Mouse (Mus musculus) right cerebral cortex, adult 2 months (tissue): Measurements from ENCODE around the gene Mrgpra9.
"Not testable (repeated sequence)": the region's sequence is repeated elsewhere in the genome, so short reads cannot be mapped to it uniquely, and the experiment has no call there.

Experiments
- DNase-seq, 2 experiments: peaks; one replicate each; pipeline ENCODE4 v3.0.0; 2021 to 2022; ENCODE audit warnings: low spot score in 2 of 2

Gene Mrgpra9

DNA sequence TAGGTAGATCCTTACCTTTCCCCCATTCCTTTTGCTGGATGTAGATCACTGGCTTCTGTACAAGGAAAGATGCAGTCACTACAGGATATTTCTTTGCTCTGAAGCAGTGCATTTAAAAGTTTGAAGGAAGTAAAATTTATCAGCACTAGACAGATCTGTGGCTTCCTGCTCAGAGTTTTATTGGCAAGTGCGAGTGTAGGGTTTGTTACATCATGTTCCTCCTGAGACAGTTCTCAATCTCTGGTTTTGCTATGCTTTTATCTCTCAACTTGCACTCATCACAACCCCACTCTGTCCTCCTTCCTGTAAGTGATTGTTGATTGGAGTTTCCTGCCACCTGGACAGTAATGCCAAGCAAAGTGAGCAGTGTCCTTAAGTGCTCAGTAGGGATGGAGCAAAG is at the start of gene Mrgpra9:
Gene Mrgpra9 (minus strand): TSS at position 79 of the 400 bp plus-strand sequence.
- no peak for DNase-seq

DNA sequence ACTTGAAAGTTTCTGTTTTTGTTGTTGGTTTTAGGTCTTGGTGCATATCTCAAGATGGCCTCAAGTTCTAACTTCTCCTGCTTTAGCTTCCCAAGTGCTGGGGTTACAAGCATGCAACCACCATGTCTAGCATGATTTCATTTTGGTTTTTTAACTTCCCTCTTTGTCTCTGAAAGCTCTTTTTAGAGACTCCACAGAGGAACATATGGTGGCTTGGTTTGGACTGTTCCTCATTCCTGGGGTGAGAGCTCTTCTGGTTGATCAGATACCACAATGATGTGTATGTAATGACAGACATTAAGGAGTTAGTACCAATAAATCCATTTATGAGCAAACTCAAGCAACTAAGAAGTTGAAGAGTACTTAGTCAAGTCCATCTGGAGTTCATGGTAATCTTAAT is 47.0 kb upstream of the Mrgpra9 start:
- DNase-seq, result not testable (repeated sequence)

GRCm38 (mm10) chr7:47271547-47271946 is 18.9 kb upstream of the Mrgpra9 start:
- DNase-seq, result not testable (repeated sequence)

DNA sequence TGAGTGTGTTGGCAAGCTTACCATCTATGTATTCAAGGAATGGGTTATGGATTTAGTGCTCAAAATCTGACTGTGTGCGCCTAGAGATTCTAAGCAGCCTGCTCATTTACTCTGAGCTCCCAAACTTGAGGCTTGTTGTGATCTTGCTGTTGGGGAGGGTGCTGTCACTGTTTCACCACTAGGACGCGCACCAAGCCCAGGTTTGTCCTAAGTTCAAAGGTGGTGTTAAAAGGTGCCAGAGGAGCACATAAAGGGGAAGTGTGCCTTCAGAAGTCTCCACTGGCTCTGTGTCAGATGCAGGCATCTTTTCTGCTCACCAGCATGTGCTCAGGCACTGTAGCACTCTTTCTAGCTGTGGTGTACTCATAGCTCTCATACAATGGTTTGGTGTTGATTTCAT is 8.0 kb downstream of the Mrgpra9 start:
- no peak for DNase-seq

DNA sequence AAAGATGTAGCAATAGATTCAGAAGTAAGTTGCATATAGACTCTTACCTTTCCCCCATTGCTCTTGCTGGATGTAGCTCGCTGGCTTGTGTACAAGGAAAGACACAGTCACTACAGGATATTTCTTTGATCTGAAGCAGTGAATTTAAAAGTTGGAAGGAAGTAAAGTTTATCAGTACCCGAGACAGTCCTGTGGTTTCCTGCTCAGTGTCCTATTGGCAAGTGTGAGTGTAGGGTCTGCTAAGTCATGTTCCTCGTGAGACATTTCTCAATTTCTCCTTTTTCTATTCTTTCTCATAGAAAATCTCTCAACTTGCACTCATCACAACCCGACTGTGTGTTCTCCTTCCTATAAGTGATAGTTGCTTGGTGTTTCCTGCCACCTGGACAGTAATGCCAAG is 47.8 kb downstream of the Mrgpra9 start, which contains the start of gene Mrgpra6:
Gene Mrgpra6 (minus strand): TSS at position 91 of the 400 bp plus-strand sequence.
- DNase-seq, result no peak

DNA sequence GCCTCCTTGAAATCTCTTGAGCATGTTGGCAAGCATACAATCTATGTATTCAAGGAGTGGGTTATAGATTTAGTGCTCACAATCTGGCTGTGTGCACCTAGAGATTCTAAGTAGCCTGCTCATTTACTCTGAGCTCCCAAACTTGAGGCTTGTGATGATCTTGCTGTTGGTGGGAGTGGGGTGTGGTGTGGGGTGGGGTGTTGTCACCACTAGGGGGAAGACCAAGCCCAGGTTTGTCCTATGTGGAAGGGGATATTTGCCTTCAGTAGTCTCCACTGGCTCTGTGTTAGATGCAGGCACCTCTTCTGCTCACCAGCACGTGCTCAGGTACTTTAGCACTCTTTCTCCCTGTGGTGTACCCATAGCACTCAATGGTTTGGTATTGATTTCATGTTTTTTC is 57.4 kb downstream of the Mrgpra9 start:
- no peak for DNase-seq
